ENCODE assay signal across 8 mouse cellular contexts in the genomic region with DNA sequence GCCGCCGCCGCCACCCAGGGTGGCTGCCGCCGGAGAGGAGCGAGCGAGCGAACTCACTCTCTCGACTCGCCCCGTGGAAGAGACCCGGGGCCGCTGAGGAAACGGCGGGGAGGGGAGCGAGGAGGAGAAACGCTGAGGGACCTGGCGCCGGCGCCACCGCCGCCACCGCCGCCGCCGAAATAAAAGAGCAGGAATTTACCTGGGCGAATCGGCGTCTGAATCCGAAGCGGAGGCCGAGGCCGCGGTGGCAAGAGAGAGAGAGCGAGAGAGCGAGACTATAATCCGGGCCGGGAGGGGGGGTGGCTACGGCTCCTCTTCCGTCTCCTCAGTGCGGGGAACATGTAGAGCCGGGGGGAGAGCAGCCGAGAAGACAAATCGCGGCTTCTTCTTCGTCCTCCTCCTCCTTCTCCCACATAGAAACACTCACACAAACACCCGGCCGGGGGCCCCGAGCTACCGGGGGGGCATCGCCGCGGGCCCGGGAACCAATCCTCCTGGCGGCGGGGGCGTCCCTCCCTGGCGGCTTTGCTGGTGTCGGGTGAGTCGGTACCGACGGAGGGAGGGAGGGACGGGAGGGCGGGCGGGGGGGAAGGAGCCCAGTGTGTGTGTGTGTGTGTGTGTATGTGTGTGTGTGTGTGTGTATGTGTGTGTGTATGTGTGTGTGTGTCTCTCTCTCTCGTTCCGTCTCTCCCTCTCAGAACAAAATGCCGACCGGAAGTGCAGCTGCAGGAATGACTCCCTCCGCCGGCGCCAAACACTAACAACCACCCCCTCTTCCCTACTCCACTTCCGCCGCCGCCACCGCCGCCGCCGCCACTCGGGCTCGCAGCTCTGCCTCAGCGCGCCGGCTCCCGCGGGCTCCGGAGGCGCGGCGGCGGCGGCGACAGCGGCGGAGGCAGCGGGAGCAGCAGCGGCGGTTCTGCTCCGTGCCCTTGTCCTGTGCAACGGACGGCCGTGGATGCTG. TPM values are rescaled to one million over a fixed set of nuclear protein-coding genes. Genes with fewer than 3 reads are reported as not detected.
DNase-seq lines count a peak whose midpoint lies in the region; ATAC-seq and TF ChIP-seq lines count a peak whose summit lies in the region.

A gene (minus strand): TSS at position 538 of the 964 bp plus-strand sequence.

- no peak for TF ChIP-seq EP300 in ES-Bruce4 (IDR thresholded peaks at IDR 0.05; ENCODE audit: insufficient read depth, low read depth, low read length)
- no peak for TF ChIP-seq EP300 in stomach, postnatal 0 days (optimal IDR thresholded peaks at IDR 0.05)

- H3K4me1 ChIP-seq in ES-Bruce4 (ENCODE audit: control insufficient read depth, insufficient read depth, low read length), result peaks cover 1% of the 10 kb centered on the region
- H3K4me1 ChIP-seq in forebrain, embryonic 13.5 days, result peaks cover 41% of the 10 kb centered on the region
- peaks cover 9% of the 10 kb centered on the region for H3K4me1 ChIP-seq in liver, embryonic 16.5 days (ENCODE audit: control insufficient read depth, low read depth, low read length)
- peaks cover 23% of the 10 kb centered on the region for H3K4me1 ChIP-seq in neural tube, embryonic 12.5 days
- H3K4me1 ChIP-seq in stomach, postnatal 0 days (replicated peaks; ENCODE audit: control insufficient read depth, insufficient read depth), result no peaks in the 10 kb centered on the region; the same call in 1 of the 2 replicates

- H3K4me3 ChIP-seq in ES-Bruce4 (ENCODE audit: low read depth, low read length), result peak within 1 kb of the TSS; percentile 99
- H3K4me3 ChIP-seq in forebrain, embryonic 13.5 days, result peak within 1 kb of the TSS; percentile 85
- H3K4me3 ChIP-seq in liver, embryonic 16.5 days (ENCODE audit: low read depth, low read length), result peak within 1 kb of the TSS; percentile 99
- H3K4me3 ChIP-seq in neural tube, embryonic 12.5 days, result peak within 1 kb of the TSS; percentile 97
- H3K4me3 ChIP-seq in stomach, postnatal 0 days (ENCODE audit: low read depth, low read length), result peak within 1 kb of the TSS; percentile 97

- peak; percentile 84 for ATAC-seq in cerebellum, adult (ENCODE audit: insufficient number of reproducible peaks, low FRiP score, low TSS enrichment)
- ATAC-seq in forebrain, embryonic 13.5 days, result peak; percentile 91
- peak; percentile 78 for ATAC-seq in liver, embryonic 16.5 days (ENCODE audit: low read depth)
- ATAC-seq in neural tube, embryonic 12.5 days (ENCODE audit: low FRiP score, low read depth), result peak; percentile 87
- peak; percentile 89 for ATAC-seq in stomach, postnatal 0 days (ENCODE audit: low FRiP score, low TSS enrichment)

- H3K36me3 ChIP-seq in ES-Bruce4 (ENCODE audit: control insufficient read depth, insufficient read depth, low read length, poor library complexity, severe bottlenecking), result no peaks in the 10 kb centered on the region
- no peaks in the 10 kb centered on the region for H3K36me3 ChIP-seq in forebrain, embryonic 13.5 days (ENCODE audit: poor library complexity, severe bottlenecking)
- H3K36me3 ChIP-seq in liver, embryonic 16.5 days (ENCODE audit: control insufficient read depth, insufficient read depth), result no peaks in the 10 kb centered on the region
- no peaks in the 10 kb centered on the region for H3K36me3 ChIP-seq in neural tube, embryonic 12.5 days
- H3K36me3 ChIP-seq in stomach, postnatal 0 days (ENCODE audit: control insufficient read depth, insufficient read depth, low read length), result no peaks in the 10 kb centered on the region

- H3K9me3 ChIP-seq in ES-Bruce4 (replicated peaks; ENCODE audit: control insufficient read depth, insufficient read depth, low read length, poor library complexity, severe bottlenecking), result no peaks in the 10 kb centered on the region
- no peaks in the 10 kb centered on the region for H3K9me3 ChIP-seq in forebrain, embryonic 13.5 days (replicated peaks)
- no peaks in the 10 kb centered on the region for H3K9me3 ChIP-seq in liver, embryonic 16.5 days (replicated peaks; ENCODE audit: control insufficient read depth, low read length)
- H3K9me3 ChIP-seq in neural tube, embryonic 12.5 days, result no peaks in the 10 kb centered on the region
- no peaks in the 10 kb centered on the region for H3K9me3 ChIP-seq in stomach, postnatal 0 days (ENCODE audit: control insufficient read depth, low read length)

- H3K27ac ChIP-seq in ES-Bruce4 (ENCODE audit: insufficient read depth, low read length), result peak within 1 kb of the TSS; percentile 90
- H3K27ac ChIP-seq in forebrain, embryonic 13.5 days, result peak within 1 kb of the TSS; percentile 98
- peak within 1 kb of the TSS; percentile 99 for H3K27ac ChIP-seq in liver, embryonic 16.5 days (ENCODE audit: low read length)
- peak within 1 kb of the TSS; percentile 98 for H3K27ac ChIP-seq in neural tube, embryonic 12.5 days
- peak within 1 kb of the TSS; percentile 100 for H3K27ac ChIP-seq in stomach, postnatal 0 days (replicated peaks)

- no peaks in the 10 kb centered on the region for H3K27me3 ChIP-seq in ES-Bruce4 (ENCODE audit: control insufficient read depth, insufficient read depth, low read length, poor library complexity, severe bottlenecking)
- no peaks in the 10 kb centered on the region for H3K27me3 ChIP-seq in forebrain, embryonic 13.5 days
- H3K27me3 ChIP-seq in liver, embryonic 16.5 days (ENCODE audit: control insufficient read depth, insufficient read depth, low read depth, low read length), result no peaks in the 10 kb centered on the region
- H3K27me3 ChIP-seq in neural tube, embryonic 12.5 days (replicated peaks), result no peaks in the 10 kb centered on the region
- no peaks in the 10 kb centered on the region for H3K27me3 ChIP-seq in stomach, postnatal 0 days (ENCODE audit: control insufficient read depth, insufficient read depth, low read length)

- TF ChIP-seq CTCF in ES-Bruce4 (IDR thresholded peaks at IDR 0.05; ENCODE audit: low read depth, low read length), result no peak
- TF ChIP-seq CTCF in stomach, postnatal 0 days (IDR thresholded peaks at IDR 0.05; ENCODE audit: low read depth), result no peak; the same call in 1 of the 2 replicates

- peak within 1 kb of the TSS; percentile 100 for H3K9ac ChIP-seq in ES-Bruce4 (ENCODE audit: low read depth, poor library complexity, severe bottlenecking)
- H3K9ac ChIP-seq in forebrain, embryonic 13.5 days, result peak within 1 kb of the TSS; percentile 99
- H3K9ac ChIP-seq in liver, embryonic 16.5 days (ENCODE audit: low read depth, low read length), result peak within 1 kb of the TSS; percentile 100
- peak within 1 kb of the TSS; percentile 99 for H3K9ac ChIP-seq in neural tube, embryonic 12.5 days
- H3K9ac ChIP-seq in stomach, postnatal 0 days (ENCODE audit: low read length), result peak within 1 kb of the TSS; percentile 98

- intact Hi-C loops in heart, postnatal 10 days (cut with DNase I), result no loop called here

- peak within 1 kb of the TSS; percentile 80 for H3K4me2 ChIP-seq in forebrain, embryonic 13.5 days
- peak within 1 kb of the TSS; percentile 96 for H3K4me2 ChIP-seq in liver, embryonic 16.5 days (ENCODE audit: low read depth, low read length)
- H3K4me2 ChIP-seq in neural tube, embryonic 12.5 days (replicated peaks), result peak within 1 kb of the TSS; percentile 93
- peak within 1 kb of the TSS; percentile 80 for H3K4me2 ChIP-seq in stomach, postnatal 0 days (replicated peaks; ENCODE audit: low read depth)

- under 1% methylated on average over 63 of the region's 102 CpGs for WGBS in forebrain, embryonic 13.5 days
- WGBS in large intestine, adult 2 months, result under 1% methylated on average over 67 of the region's 102 CpGs
- under 1% methylated on average over 78 of the region's 102 CpGs for WGBS in liver, embryonic 16.5 days (ENCODE audit: insufficient replicate concordance)
- under 1% methylated on average over 87 of the region's 102 CpGs for WGBS in neural tube, embryonic 12.5 days
- under 1% methylated on average over 64 of the region's 102 CpGs for WGBS in stomach, postnatal 0 days

- peak; percentile 32 for TF ChIP-seq POLR2A in ES-Bruce4 (IDR thresholded peaks at IDR 0.05; ENCODE audit: insufficient read depth, low read length)

- DNase-seq in heart, postnatal 10 days, result peak; percentile 92 to 95
- DNase-seq in large intestine, adult 2 months (ENCODE audit: low read depth, low spot score), result peak; percentile 33
- peak; percentile 93 for DNase-seq in stomach, postnatal 0 days (ENCODE audit: low spot score)

RNA-seq across cellular contexts. Expression of the gene that starts here (rescaled TPM):
- polyA plus RNA-seq in ES-Bruce4 (2011; ENCODE audit: insufficient read depth, insufficient read length, low read depth, missing spikeins), result 72.5 and 78.2 TPM in 2 replicates
- polyA plus RNA-seq in forebrain, embryonic 13.5 days (2015; fragmentation: Nextera tagmentation; extraction: Ambion mirVana), result 21.6 and 22.6 TPM in 2 replicates
- 10 to 100 TPM; 34.4 to 37.6 TPM for total RNA-seq in heart, postnatal 10 days (2021)
- 3.3 and 6.6 TPM in 2 replicates for polyA plus RNA-seq in large intestine, adult 2 months (2012; rRNA removed)
- polyA plus RNA-seq in liver, embryonic 16.5 days (2015; fragmentation: Nextera tagmentation; extraction: Ambion mirVana), result 6.2 and 6.3 TPM in 2 replicates
- 21.3 and 21.8 TPM in 2 replicates for polyA plus RNA-seq in neural tube, embryonic 12.5 days (2016; fragmentation: Nextera tagmentation; extraction: Ambion mirVana)
- 8.8 and 9.1 TPM in 2 replicates for polyA plus RNA-seq in stomach, postnatal 0 days (2015; fragmentation: Nextera tagmentation; extraction: Ambion mirVana)

Comparison
In these comparisons a context has a peak if more than half of its experiments do, and no peak if none do; other contexts are left out.
1. Peak in every context shown above with its lines: DNase-seq, ATAC-seq, H3K4me3 ChIP-seq and H3K27ac ChIP-seq.
2. DNase-seq: peak in every context shown above with its lines; median percentile 94 in heart, postnatal 10 days; 93 in stomach, postnatal 0 days; 33 in large intestine, adult 2 months.